Mouse (Mus musculus): Measurements from ENCODE around the gene Plxnd1.

DNA sequence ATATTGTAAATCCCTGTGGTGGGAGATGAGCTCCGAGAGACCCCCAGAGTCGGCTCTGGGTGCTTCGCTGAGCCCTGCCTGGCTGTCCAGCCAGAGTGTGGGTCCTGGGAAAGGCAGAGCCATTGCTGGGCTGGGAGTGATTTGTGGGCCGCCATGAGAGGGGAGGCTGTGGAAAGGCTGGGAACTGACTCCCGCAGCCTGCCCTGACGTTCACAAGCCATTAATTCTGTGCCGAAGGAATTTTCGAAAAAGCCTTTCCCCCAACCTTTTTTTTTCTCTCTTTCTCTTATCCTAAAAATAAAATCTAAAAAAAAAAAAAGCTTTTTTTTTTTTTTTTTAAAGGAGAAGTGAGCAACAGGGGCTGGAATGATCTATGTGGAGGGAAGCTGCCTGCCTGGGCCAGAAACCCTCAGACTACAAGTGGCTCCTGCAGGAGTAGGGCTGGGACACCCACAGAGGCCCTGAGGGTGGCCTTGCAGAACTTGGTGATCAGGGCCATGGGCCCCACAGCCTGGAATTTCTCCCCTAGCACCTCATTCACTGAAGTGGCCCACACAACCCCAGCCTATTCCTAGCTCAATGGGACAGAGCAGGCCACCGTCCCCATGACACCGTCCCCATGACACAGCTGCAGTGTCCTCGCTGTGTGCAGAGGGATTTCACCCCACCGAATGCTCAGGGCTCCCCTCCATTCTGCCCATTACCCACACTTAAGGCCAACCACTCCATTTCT, 11.3 kb downstream of the Plxnd1 start:
- TF ChIP-seq POLR2A (IDR thresholded peaks at IDR 0.05; ENCODE audit: low read depth, low read length) (no peak), CTCF (IDR thresholded peaks at IDR 0.05; ENCODE audit: extremely low read depth, insufficient read depth, insufficient read length, insufficient replicate concordance) (no peak)
